8 mouse cellular contexts compared by ENCODE assay signal in genomic region chr4:105158169-105158555, GRCm38 (mm10). TPM values are rescaled to one million over a fixed set of nuclear protein-coding genes. Genes with fewer than 3 reads are reported as not detected.
DNase-seq lines count a peak whose midpoint lies in the region; ATAC-seq and TF ChIP-seq lines count a peak whose summit lies in the region.

No protein-coding gene starts in this region.

- no peak for ATAC-seq in erythroblast, adult 5-6 weeks (replicated peaks; ENCODE audit: low FRiP score, poor library complexity, severe bottlenecking)
- ATAC-seq in embryonic facial prominence, embryonic 13.5 days (ENCODE audit: insufficient number of reproducible peaks, insufficient read depth, low FRiP score, low TSS enrichment, low read depth): peak; percentile 35; the same call in 1 of the 2 replicates
- peak; percentile 53; the same call in 1 of the 2 replicates for ATAC-seq in heart, embryonic 11.5 days (replicated peaks; ENCODE audit: insufficient number of reproducible peaks, low FRiP score, low TSS enrichment)
- ATAC-seq in kidney, embryonic 15.5 days (replicated peaks; ENCODE audit: low FRiP score): peak; percentile 66
- peak; percentile 65 for ATAC-seq in liver, embryonic 12.5 days

- no peaks in the 10 kb centered on the region; the same call in 1 of the 2 replicates for H3K36me3 ChIP-seq in erythroblast, embryonic 14.5 days (ENCODE audit: control insufficient read depth)
- peaks cover 24% of the 10 kb centered on the region for H3K36me3 ChIP-seq in embryonic facial prominence, embryonic 13.5 days
- no peaks in the 10 kb centered on the region; the same call in 1 of the 2 replicates for H3K36me3 ChIP-seq in heart, embryonic 11.5 days (ENCODE audit: control insufficient read depth, insufficient read depth, low read length)
- peaks cover 8% of the 10 kb centered on the region for H3K36me3 ChIP-seq in kidney, embryonic 15.5 days
- peaks cover 9% of the 10 kb centered on the region for H3K36me3 ChIP-seq in liver, embryonic 12.5 days
- H3K36me3 ChIP-seq in myocyte (ENCODE audit: control insufficient read depth, insufficient read depth): no peaks in the 10 kb centered on the region

- peaks cover 6% of the 10 kb centered on the region for H3K4me1 ChIP-seq in erythroblast, embryonic 14.5 days (ENCODE audit: control insufficient read depth)
- peaks cover 36% of the 10 kb centered on the region for H3K4me1 ChIP-seq in embryonic facial prominence, embryonic 13.5 days
- H3K4me1 ChIP-seq in heart, embryonic 11.5 days (ENCODE audit: control insufficient read depth, insufficient read depth, low read length): peaks cover 5% of the 10 kb centered on the region
- H3K4me1 ChIP-seq in kidney, embryonic 15.5 days: peaks cover 28% of the 10 kb centered on the region; the same call in 1 of the 2 replicates
- H3K4me1 ChIP-seq in liver, embryonic 12.5 days: 0 out of 2 replicates have a peak, but pooled peaks cover 6% of the 10 kb centered on the region

- peaks cover 35% of the 10 kb centered on the region for H3K27me3 ChIP-seq in erythroblast, embryonic 14.5 days (ENCODE audit: control insufficient read depth)
- H3K27me3 ChIP-seq in embryonic facial prominence, embryonic 13.5 days: no peaks in the 10 kb centered on the region
- peaks cover 3% of the 10 kb centered on the region; the same call in 1 of the 2 replicates for H3K27me3 ChIP-seq in heart, embryonic 11.5 days (ENCODE audit: control insufficient read depth, insufficient read depth, low read length)
- H3K27me3 ChIP-seq in kidney, embryonic 15.5 days: no peaks in the 10 kb centered on the region
- peaks cover 58% of the 10 kb centered on the region for H3K27me3 ChIP-seq in liver, embryonic 12.5 days (replicated peaks)
- no peaks in the 10 kb centered on the region for H3K27me3 ChIP-seq in myocyte (ENCODE audit: control insufficient read depth, insufficient read depth, insufficient read length)

- H3K27ac ChIP-seq in embryonic facial prominence, embryonic 13.5 days: peak overlapping the region; percentile 99
- H3K27ac ChIP-seq in heart, embryonic 11.5 days (ENCODE audit: low read depth, low read length): peak overlapping the region; percentile 85
- peak overlapping the region; percentile 98 for H3K27ac ChIP-seq in kidney, embryonic 15.5 days
- H3K27ac ChIP-seq in liver, embryonic 12.5 days: peak overlapping the region; percentile 73

- peak overlapping the region; percentile 97 for H3K9ac ChIP-seq in embryonic facial prominence, embryonic 13.5 days
- peak overlapping the region; percentile 88 for H3K9ac ChIP-seq in heart, embryonic 11.5 days (ENCODE audit: low read depth, low read length)
- peak overlapping the region; percentile 94 for H3K9ac ChIP-seq in kidney, embryonic 15.5 days
- H3K9ac ChIP-seq in liver, embryonic 12.5 days: peak overlapping the region; percentile 71

- H3K4me2 ChIP-seq in embryonic facial prominence, embryonic 13.5 days: peak overlapping the region; percentile 85
- H3K4me2 ChIP-seq in heart, embryonic 11.5 days: peak overlapping the region; percentile 78
- peak overlapping the region; percentile 75 for H3K4me2 ChIP-seq in kidney, embryonic 15.5 days
- H3K4me2 ChIP-seq in liver, embryonic 12.5 days: peak overlapping the region; percentile 82
- H3K4me2 ChIP-seq in myocyte (ENCODE audit: low read depth): peak overlapping the region; percentile 95

- H3K9me3 ChIP-seq in erythroblast, embryonic 14.5 days (ENCODE audit: control insufficient read depth, low read length): no peaks in the 10 kb centered on the region
- no peaks in the 10 kb centered on the region for H3K9me3 ChIP-seq in embryonic facial prominence, embryonic 13.5 days
- no peaks in the 10 kb centered on the region for H3K9me3 ChIP-seq in heart, embryonic 11.5 days (replicated peaks; ENCODE audit: control insufficient read depth, low read length)
- no peaks in the 10 kb centered on the region for H3K9me3 ChIP-seq in kidney, embryonic 15.5 days (replicated peaks)
- no peaks in the 10 kb centered on the region for H3K9me3 ChIP-seq in liver, embryonic 12.5 days (replicated peaks)

- H3K4me3 ChIP-seq in erythroblast, embryonic 14.5 days (replicated peaks): peak overlapping the region; percentile 59
- H3K4me3 ChIP-seq in embryonic facial prominence, embryonic 13.5 days: peak overlapping the region; percentile 95
- peak overlapping the region; percentile 90 for H3K4me3 ChIP-seq in heart, embryonic 11.5 days (ENCODE audit: low read depth, low read length)
- peak overlapping the region; percentile 85 for H3K4me3 ChIP-seq in kidney, embryonic 15.5 days (replicated peaks)
- peak overlapping the region; percentile 65 for H3K4me3 ChIP-seq in liver, embryonic 12.5 days
- peak overlapping the region; percentile 93 for H3K4me3 ChIP-seq in myocyte

- peak; percentile 64 to 81 for DNase-seq in spleen, postnatal 4 days (ENCODE audit: low spot score in 2 of 2)

- peaks cover 8% of the 10 kb centered on the region for H3K79me2 ChIP-seq in myocyte (ENCODE audit: control insufficient read depth, insufficient read depth)

- peak; percentile 56 for TF ChIP-seq POLR2A in myocyte (IDR thresholded peaks at IDR 0.05; ENCODE audit: insufficient read length, low read depth)

- WGBS in embryonic facial prominence, embryonic 13.5 days: under 1% methylated on average over 26 of the region's 26 CpGs
- under 1% methylated on average over 26 of the region's 26 CpGs for WGBS in heart, embryonic 11.5 days (ENCODE audit: insufficient replicate concordance)
- under 1% methylated on average over 26 of the region's 26 CpGs for WGBS in kidney, embryonic 15.5 days
- under 1% methylated on average over 26 of the region's 26 CpGs for WGBS in liver, embryonic 12.5 days (ENCODE audit: insufficient replicate concordance)

- peak overlapping the region; percentile 38 for H3ac ChIP-seq in myocyte (ENCODE audit: control insufficient read depth, insufficient read length)

TF ChIP-seq in myocyte, 11 proteins besides CTCF, POLR2A, EP300 and RAD21:
- TF ChIP-seq MYOD1 (IDR thresholded peaks at IDR 0.05; ENCODE audit: control insufficient read depth in 1 of 3, insufficient read length in 2 of 3, low read depth in 2 of 3) (peak in 1 of 3 experiments; percentile 10), MYOG (IDR thresholded peaks at IDR 0.05; ENCODE audit: control insufficient read depth in 1 of 3, insufficient read depth in 1 of 3, insufficient read length in 2 of 3, low read depth in 2 of 3) (peak in 1 of 3 experiments; percentile 33), TCF3 (IDR thresholded peaks at IDR 0.05; ENCODE audit: insufficient read length, low read depth) (no peak)

RNA-seq across cellular contexts. Expression of gene Plpp3, which starts 1.0 kb away (rescaled TPM):
- polyA plus RNA-seq in erythroblast, embryonic 14.5 days (2012): 0.03 TPM in 1 of 2 replicates, not detected in the other
- 0.58 TPM in 1 of 2 replicates, not detected in the other for total RNA-seq in erythroblast, adult 5-6 weeks (2015; ENCODE audit: low replicate concordance)
- 0.09 TPM in 1 of 2 replicates, not detected in the other for total RNA-seq in erythroblast, adult 5-6 weeks (2017; ENCODE audit: low replicate concordance)
- polyA plus RNA-seq in embryonic facial prominence, embryonic 13.5 days (2015; fragmentation: Nextera tagmentation; extraction: Ambion mirVana): 150 and 160 TPM in 2 replicates
- polyA plus RNA-seq in heart, embryonic 11.5 days (2014; fragmentation: Nextera tagmentation; extraction: Ambion mirVana): 23.8 and 25.7 TPM in 2 replicates
- polyA plus RNA-seq in kidney, embryonic 15.5 days (2015; fragmentation: Nextera tagmentation; extraction: Ambion mirVana): 58.2 and 65.5 TPM in 2 replicates
- 14.5 and 15.6 TPM in 2 replicates for polyA plus RNA-seq in liver, embryonic 12.5 days (2016; fragmentation: Nextera tagmentation; extraction: Ambion mirVana)
- polyA plus RNA-seq in myocyte (2012; fragmentation: generic; extraction: Trizol): 12.7 TPM

RNA-seq across cellular contexts. Expression of gene Prkaa2, which starts 48.5 kb away (rescaled TPM):
- not detected in 2 replicates for polyA plus RNA-seq in erythroblast, embryonic 14.5 days (2012)
- 0.21 TPM in 1 of 2 replicates, not detected in the other for total RNA-seq in erythroblast, adult 5-6 weeks (2015; ENCODE audit: low replicate concordance)
- 0.09 TPM in 1 of 2 replicates, not detected in the other for total RNA-seq in erythroblast, adult 5-6 weeks (2017; ENCODE audit: low replicate concordance)
- polyA plus RNA-seq in embryonic facial prominence, embryonic 13.5 days (2015; fragmentation: Nextera tagmentation; extraction: Ambion mirVana): 1.5 and 1.7 TPM in 2 replicates
- 38.8 and 49.1 TPM in 2 replicates for polyA plus RNA-seq in heart, embryonic 11.5 days (2014; fragmentation: Nextera tagmentation; extraction: Ambion mirVana)
- 6.1 and 6.2 TPM in 2 replicates for polyA plus RNA-seq in kidney, embryonic 15.5 days (2015; fragmentation: Nextera tagmentation; extraction: Ambion mirVana)
- polyA plus RNA-seq in liver, embryonic 12.5 days (2016; fragmentation: Nextera tagmentation; extraction: Ambion mirVana): 0.42 and 0.48 TPM in 2 replicates
- polyA plus RNA-seq in myocyte (2012; fragmentation: generic; extraction: Trizol): 2.2 TPM

Comparison
In these comparisons a context has a peak if more than half of its experiments do, and no peak if none do; other contexts are left out.
1. RNA of gene Plpp3, which starts 1.0 kb away (polyA plus RNA-seq): 150 to 160 TPM in embryonic facial prominence, embryonic 13.5 days, 58.2 to 65.5 TPM in kidney, embryonic 15.5 days, 23.8 to 25.7 TPM in heart, embryonic 11.5 days, 14.5 to 15.6 TPM in liver, embryonic 12.5 days and 12.7 TPM in myocyte (single experiment); 0.03 TPM in erythroblast, embryonic 14.5 days; every median in the first group is over 10 times any median in the second.
2. Peak in every context shown above with its lines, with median percentiles within 50 percentile points of each other: H3K4me3 ChIP-seq, H3K27ac ChIP-seq, H3K4me2 ChIP-seq and H3K9ac ChIP-seq.